Mouse (Mus musculus) right cerebral cortex, adult 18-20 months (tissue): ENCODE measurements at regions not wholly inside any gene's neighbourhood (a gene's known extent, or its start where the extent isn't known, plus 50 kb on each side); places are given as distances from the start of the nearest gene placed in this dataset.

ENCODE experiments used
- DNase-seq: peaks from one replicate; pipeline ENCODE4 v3.0.0; 2022; ENCODE audit warnings: mixed read lengths

- no peak for DNase-seq
Measured at GRCm38 (mm10) chr12:96226446-96226845, 534.4 kb downstream of the Flrt2 start.

DNA sequence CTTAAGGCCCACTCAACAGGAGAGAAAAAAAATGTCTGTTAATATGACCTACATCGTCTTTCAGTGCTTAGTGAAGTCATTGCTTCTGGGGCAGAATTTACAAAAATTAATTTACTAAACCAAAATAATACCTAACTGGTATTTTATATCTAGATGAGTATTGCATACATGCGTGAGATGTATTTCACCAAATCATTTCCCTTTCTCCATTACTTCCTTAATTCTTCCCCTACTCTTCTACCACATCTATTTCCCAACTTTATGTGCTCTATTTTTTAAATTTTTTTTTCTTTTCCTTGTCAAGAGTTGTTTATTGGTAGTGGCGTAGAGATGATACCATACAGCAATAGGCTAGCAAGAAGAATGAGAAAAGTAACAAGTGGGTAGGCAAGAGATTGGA is 536.7 kb downstream of the Flrt2 start:
- DNase-seq, result no peak

- DNase-seq, result no peak
Measured at GRCm38 (mm10) chr12:96235510-96235909, 543.5 kb downstream of the Flrt2 start.

- no peak for DNase-seq
Measured at GRCm38 (mm10) chr12:96235996-96236525, 544.0 kb downstream of the Flrt2 start.

DNA sequence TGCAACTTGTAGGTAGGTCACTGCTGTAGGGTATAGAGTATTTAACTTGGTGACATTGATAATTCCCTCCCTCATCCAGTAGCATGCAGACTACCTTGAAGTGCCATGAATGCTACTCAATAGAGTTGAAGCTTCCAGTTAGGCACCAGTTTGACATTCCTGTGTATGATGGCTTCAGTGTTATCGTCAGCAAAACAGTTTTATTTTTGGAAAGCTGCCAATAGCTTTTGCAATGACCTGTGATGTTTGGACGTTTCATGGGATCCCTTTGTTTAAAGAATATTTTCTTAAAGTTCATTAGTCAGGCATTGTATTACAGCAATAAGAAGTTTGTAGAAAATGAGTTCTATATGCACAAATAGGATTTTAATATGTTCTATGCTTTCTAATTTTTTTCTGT is 547.6 kb downstream of the Flrt2 start:
- no peak for DNase-seq

GRCm38 (mm10) chr12:96261978-96262377 is 570.0 kb downstream of the Flrt2 start:
- no peak for DNase-seq

- no peak for DNase-seq
Measured at GRCm38 (mm10) chr12:96275894-96276293, 583.9 kb downstream of the Flrt2 start.

DNA sequence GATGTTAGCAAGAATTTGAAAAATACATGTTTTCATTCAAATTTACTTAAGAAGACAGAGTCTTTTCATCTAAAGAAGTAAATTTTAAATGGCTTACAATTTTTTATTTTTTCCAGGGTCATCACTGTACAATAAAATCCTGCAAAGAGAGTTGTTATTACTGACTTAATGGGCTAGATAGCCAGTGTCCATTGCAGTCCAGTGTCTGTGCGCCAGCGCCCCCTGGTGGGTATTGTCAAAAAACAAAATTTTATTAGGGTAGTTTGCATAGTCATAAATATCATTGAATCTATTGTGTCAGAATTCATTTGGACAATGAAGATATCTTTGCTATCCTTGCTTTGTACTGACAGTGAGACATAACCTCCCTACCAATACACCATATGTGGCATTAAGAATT is 619.1 kb downstream of the Flrt2 start:
- DNase-seq, result peak; percentile 3

DNA sequence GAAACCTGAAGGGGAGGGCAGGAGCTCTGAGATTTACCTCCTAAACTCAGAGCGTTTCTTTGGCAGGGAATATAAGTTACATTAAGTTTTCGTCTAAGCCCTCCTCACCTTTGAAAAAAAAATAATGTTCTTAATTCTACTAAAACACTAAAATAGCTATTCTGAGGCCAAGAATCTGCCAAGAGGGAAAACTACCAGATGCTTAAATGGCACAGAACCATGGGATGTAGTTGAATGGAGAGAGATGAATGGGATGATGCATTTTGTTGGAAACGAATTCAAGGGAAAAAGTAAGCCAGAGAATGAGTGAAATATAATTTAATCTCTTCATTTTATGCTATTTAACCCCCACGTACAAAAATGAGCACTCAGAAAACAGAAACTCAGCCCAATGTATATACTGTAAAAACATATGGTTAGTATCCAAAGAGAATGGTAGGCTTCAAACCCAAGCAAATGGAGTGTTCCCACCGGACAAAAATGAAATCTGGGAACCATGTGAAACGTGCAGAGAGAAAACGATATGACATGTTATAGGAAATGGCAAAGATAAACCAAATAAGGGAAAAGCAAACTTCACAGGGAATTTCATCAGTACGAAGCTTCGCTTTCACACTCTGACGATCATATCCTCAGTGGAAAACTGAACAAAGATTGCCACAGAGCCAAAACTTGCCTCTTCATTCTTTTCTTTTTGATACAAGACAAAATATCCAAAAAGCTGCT is 631.2 kb downstream of the Flrt2 start:
- DNase-seq, result no peak

GRCm38 (mm10) chr12:96351143-96351542 is 659.1 kb downstream of the Flrt2 start:
- DNase-seq, result no peak

DNA sequence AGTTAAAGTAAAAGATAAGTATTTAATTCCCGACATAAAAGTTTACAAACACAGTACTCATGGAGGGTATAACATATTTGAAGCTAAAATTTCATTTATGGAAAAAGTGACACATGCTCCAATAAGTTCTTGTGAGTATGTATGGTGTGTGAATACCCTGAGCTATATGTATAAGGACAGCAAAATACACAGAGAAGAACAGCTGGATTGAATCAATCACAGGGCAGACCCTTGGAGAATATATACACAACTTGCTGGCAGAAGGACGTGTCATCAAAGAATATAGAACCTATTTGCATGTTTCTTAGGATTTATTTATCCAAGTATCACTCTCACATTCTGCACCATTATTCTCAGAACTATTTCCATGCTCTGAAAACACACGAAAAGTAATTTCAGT is 686.9 kb downstream of the Flrt2 start:
- DNase-seq, result no peak

DNA sequence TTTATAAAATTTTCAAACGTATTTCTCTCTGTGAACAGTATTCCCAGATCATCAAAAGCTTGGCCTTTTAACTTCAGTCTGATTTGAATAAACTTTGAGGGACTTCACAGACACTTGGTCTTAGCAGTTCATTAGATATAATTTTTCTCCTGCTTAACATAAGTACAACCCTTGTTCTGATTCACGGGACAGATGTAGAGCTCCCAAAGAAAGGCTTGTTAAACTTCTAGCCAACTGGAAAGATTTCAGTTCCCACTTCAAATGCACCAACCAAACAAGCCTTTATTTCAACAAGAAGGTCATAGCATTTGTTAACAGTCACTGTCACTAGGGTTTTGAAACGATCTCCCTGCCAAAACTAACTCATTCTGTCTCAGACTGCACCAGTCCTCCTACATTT is 727.1 kb downstream of the Flrt2 start:
- DNase-seq, result no peak

- DNase-seq, result no peak
Measured at GRCm38 (mm10) chr12:96419567-96419966, 727.5 kb downstream of the Flrt2 start.

GRCm38 (mm10) chr12:96427589-96427988 is 735.6 kb downstream of the Flrt2 start:
- DNase-seq, result no peak

- no peak for DNase-seq
Measured at GRCm38 (mm10) chr12:96442546-96442945, 750.5 kb downstream of the Flrt2 start.

DNA sequence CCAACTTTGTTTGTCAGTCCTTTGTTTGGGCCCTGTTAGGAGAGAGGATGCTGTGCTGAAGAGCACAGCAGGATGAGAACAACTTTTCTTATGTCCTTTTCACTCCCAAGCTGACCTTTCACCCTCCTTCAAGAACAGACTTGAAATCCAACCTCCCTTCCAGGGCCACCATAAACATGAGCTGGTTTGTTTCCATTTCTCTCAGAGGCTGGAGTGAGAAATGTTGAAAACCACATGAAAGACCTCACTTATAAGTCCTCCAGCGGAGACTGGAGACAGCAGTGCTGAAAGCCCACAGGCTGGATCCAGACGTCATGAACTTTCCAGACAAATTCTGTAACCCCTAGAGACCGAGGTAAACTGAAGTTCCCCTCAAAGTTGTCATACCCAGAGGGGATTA is 761.3 kb downstream of the Flrt2 start:
- DNase-seq, result no peak

DNA sequence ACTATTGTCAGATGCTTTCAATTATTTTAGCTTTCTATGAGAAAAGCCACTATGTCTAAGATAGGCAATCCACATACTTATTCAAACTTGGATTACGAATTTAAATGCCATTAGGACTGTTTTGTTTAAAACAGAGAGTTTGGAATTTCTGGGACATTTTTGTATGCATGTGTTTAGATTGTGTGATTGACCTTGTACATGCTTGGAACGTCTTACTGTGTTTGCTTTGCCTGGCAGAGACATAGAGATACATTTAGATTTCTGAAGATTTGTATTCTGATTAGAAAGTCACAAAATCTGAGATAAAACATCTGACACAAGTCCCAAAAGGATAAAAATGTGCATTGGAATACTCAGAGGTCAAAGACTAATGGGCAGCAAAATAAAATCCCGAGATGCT is 784.3 kb downstream of the Flrt2 start:
- no peak for DNase-seq

GRCm38 (mm10) chr12:96488448-96488960 is 796.5 kb downstream of the Flrt2 start:
- no peak for DNase-seq

DNA sequence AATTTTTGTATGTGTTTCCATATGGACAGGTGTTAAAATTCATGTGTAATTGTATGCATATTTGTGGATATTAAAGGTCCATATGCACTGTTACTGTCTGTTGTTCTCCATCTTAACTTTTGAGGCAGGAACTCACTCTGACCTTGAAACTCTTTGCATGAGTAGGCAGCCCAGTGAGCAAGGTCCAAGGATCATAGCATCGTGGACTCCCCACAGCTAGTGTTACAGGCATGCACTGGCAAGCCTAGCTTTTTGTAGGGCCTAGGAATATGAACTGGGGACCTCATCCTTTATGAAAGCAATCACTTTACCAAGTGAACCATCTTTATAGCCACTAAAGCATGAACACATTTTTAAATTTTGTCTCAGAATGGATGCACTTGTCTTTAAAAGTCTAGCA is 817.6 kb downstream of the Flrt2 start:
- DNase-seq, result no peak

- no peak for DNase-seq
Measured at GRCm38 (mm10) chr12:96558824-96559223, 866.8 kb downstream of the Flrt2 start.

DNA sequence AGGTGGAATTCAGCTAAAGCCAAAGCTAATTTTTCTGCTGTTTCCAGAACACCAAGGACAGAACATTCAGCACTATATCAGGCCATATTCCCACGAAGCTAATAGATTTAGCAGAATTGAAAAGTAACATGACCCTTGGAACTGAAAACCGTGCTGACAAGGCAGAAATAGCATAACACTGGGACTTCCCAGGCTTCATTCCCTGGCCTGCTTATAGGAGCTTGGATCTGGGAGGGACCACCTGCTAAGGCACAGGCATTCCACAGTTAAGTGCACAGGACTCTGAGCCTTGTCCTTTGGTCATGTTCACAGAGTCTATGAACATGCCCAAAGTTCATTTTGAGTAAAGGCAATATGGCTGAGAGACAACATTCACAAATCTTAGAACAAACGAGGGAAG is 902.8 kb downstream of the Flrt2 start:
- no peak for DNase-seq

- DNase-seq, result no peak
Measured at GRCm38 (mm10) chr12:96615134-96615533, 923.1 kb downstream of the Flrt2 start.

GRCm38 (mm10) chr12:96615850-96616249 is 923.8 kb downstream of the Flrt2 start:
- no peak for DNase-seq

DNA sequence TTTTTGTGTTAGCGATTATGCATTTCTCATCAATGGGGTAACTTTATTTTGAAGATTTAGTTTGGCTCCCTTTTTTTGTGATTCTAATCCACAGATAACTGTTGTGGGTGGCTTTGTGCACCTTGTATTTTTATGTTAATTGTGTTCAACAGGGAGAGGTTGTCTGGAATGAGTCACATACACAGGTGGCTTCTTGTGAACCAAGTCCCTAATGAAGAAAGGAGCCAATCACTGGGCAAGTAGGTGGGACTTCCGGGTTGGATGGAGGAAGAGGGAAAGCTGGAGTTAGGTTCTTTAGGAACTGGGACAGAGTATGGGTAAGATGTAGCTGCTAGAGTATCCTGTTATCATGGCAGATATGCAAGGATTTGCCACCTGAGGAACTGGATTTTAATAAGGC is 925.2 kb downstream of the Flrt2 start:
- no peak for DNase-seq
